Mouse (Mus musculus) forebrain, embryonic 13.5 days (tissue): ENCODE measurements around the gene Arrb2. TPM values are rescaled to one million over a fixed set of nuclear protein-coding genes. Genes with fewer than 3 reads are reported as not detected.

ENCODE experiments used
- ATAC-seq: fragments of 200-750 bp; cut with Nextera tagmentation; 2 replicates; pipeline ENCODE4 v1.8.0; 2017
- H3K27ac ChIP-seq: fragments of 300-500 bp; sonication (generic); 2 replicates; pipeline ENCODE4 v1.5.1; 2015; ENCODE audit warnings: inconsistent platforms, mild to moderate bottlenecking, moderate library complexity
- H3K27me3 ChIP-seq: fragments of 300-500 bp; sonication (generic); 2 replicates; pipeline ENCODE4 v1.6.1; 2015; ENCODE audit warnings: mild to moderate bottlenecking, inconsistent platforms
- H3K36me3 ChIP-seq: fragments of 300-500 bp; sonication (generic); 2 replicates; pipeline ENCODE4 v1.6.1; 2015; ENCODE audit warnings: mild to moderate bottlenecking, inconsistent platforms; ENCODE audit not compliant: poor library complexity, severe bottlenecking
- H3K4me1 ChIP-seq: fragments of 300-500 bp; sonication (generic); 2 replicates; pipeline ENCODE4 v1.6.1; 2015; ENCODE audit warnings: inconsistent platforms
- H3K4me2 ChIP-seq: fragments of 300-500 bp; sonication (generic); 2 replicates; pipeline ENCODE4 v1.6.1; 2015; ENCODE audit warnings: inconsistent platforms, mild to moderate bottlenecking, moderate library complexity
- H3K4me3 ChIP-seq: fragments of 300-500 bp; sonication (generic); 2 replicates; pipeline ENCODE4 v1.5.1; 2015; ENCODE audit warnings: mild to moderate bottlenecking, inconsistent platforms
- H3K9ac ChIP-seq: fragments of 300-500 bp; sonication (generic); 2 replicates; pipeline ENCODE4 v1.6.1; 2015; ENCODE audit warnings: mild to moderate bottlenecking, inconsistent platforms
- H3K9me3 ChIP-seq: fragments of 300-500 bp; sonication (generic); replicated peaks from 2 replicates; pipeline ENCODE4 v1.6.1; 2016; ENCODE audit warnings: inconsistent platforms
- WGBS: fragments of 180-500 bp; shearing (Covaris S2); methylation state at CpG from one replicate; pipeline ENCODE4 v1.1.7; 2015; 5-methylcytosine and 5-hydroxymethylcytosine counted together
- polyA plus RNA-seq: library from polyadenylated mRNA; unstranded; fragments of >200 nt; fragmentation: Nextera tagmentation; extraction: Ambion mirVana; gene quantifications from 2 replicates; pipeline ENCODE4 v1.2.1, GENCODE M21; 2015

Gene Arrb2
- polyA plus RNA-seq, 1 experiment from 2014 or later, result 33.0 TPM

DNA sequence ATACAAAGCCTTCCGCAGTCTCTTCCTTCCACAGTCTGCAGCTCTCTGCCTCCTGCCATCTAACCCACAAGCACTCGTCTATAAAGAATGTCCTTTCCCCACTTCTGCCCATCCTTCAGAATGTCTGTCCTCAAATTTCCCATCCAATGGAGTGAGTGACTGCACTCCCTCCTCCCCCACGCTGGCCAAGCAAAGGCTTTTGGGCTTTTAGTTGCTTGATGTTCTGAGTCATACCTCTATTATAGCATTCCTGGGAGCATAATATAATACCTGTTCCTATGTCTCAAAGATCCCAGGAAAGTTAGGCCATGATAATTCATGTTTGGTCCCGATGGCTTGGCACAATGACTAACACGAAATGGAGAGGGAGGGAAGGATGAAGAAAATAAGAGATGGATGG lies 861 bp upstream of the Arrb2 start:
- Histone ChIP-seq H3K27ac (peak overlapping the region; percentile 93), H3K27me3 (no peaks in the 10 kb centered on the region), H3K4me2 (peak overlapping the region; percentile 83), H3K36me3 (peaks cover 10% of the 10 kb centered on the region), H3K4me3 (peak overlapping the region; percentile 80), H3K4me1 (peaks cover 33% of the 10 kb centered on the region), H3K9me3 (no peaks in the 10 kb centered on the region), H3K9ac (peak overlapping the region; percentile 40)
- no peak for ATAC-seq
- 32% methylated on average over 5 of the region's 5 CpGs for WGBS

DNA sequence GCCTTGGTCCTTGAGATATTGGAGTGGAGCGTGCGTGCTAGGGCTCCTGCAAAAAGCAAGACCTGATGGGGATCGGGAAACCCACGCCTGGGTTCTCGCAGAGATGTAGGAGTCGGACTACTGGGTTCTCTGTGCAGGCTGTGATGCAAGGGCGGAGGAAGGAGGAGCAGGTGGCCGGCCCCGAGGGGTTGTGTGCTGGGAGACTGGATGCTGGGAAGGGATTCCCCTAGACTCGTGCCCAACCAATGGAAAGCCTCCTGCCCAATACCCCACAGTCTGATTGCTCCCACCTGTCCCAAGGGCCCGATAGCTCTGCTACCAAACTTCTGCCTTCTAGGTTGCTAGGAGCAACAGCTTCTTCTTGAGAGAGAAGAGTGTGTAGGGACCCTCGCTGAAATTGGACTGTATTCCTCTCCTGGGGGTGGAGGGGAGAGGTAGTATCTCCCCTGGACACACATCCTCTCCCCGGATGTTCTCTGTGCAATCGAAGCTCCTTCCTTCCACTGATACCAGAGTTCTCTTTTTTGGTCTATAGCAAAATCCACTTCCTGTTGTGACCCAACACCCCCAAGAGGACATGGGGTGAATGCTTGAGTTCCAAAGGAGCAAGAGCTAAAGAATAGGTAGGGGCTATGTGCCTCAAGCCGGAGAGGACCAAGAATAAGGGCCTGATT lies 597 bp downstream of the Arrb2 start:
- ATAC-seq, result peak; percentile 58
- Histone ChIP-seq H3K27ac (peak overlapping the region; percentile 93), H3K4me1 (peaks cover 33% of the 10 kb centered on the region), H3K9me3 (no peaks in the 10 kb centered on the region), H3K27me3 (no peaks in the 10 kb centered on the region), H3K9ac (peak overlapping the region; percentile 89), H3K4me3 (peak overlapping the region; percentile 80), H3K36me3 (peaks cover 24% of the 10 kb centered on the region), H3K4me2 (peak overlapping the region; percentile 83)
- 5% methylated on average over 15 of the region's 15 CpGs for WGBS

GRCm38 (mm10) chr11:70433569-70433943 lies 1.1 kb downstream of the Arrb2 start:
- Histone ChIP-seq H3K27ac (no peak overlapping the region), H3K4me2 (peak overlapping the region; percentile 83), H3K36me3 (peaks cover 30% of the 10 kb centered on the region), H3K9me3 (no peaks in the 10 kb centered on the region), H3K27me3 (no peaks in the 10 kb centered on the region), H3K4me3 (peak overlapping the region; percentile 80), H3K4me1 (peaks cover 33% of the 10 kb centered on the region), H3K9ac (peak overlapping the region; percentile 89)
- 55% methylated on average over 1 of the region's 1 CpGs for WGBS
- ATAC-seq, result no peak

GRCm38 (mm10) chr11:70433951-70434350 lies 1.5 kb downstream of the Arrb2 start:
- H3K9ac ChIP-seq, result peak overlapping the region; percentile 89
- 94% methylated on average over 3 of the region's 3 CpGs for WGBS
- H3K27me3 ChIP-seq, result no peaks in the 10 kb centered on the region
- no peak overlapping the region for H3K27ac ChIP-seq
- peaks cover 34% of the 10 kb centered on the region for H3K36me3 ChIP-seq
- H3K4me3 ChIP-seq, result peak overlapping the region; percentile 80; the same call in 1 of the 2 replicates
- no peak for ATAC-seq
- peaks cover 33% of the 10 kb centered on the region for H3K4me1 ChIP-seq
- H3K9me3 ChIP-seq, result no peaks in the 10 kb centered on the region
- peak overlapping the region; percentile 83 for H3K4me2 ChIP-seq

- H3K36me3 ChIP-seq, result peaks cover 49% of the 10 kb centered on the region
- peak overlapping the region; percentile 13; the same call in 1 of the 2 replicates for H3K9ac ChIP-seq
- no peak overlapping the region for H3K4me2 ChIP-seq
- WGBS, result 86% methylated on average over 5 of the region's 5 CpGs
- no peak overlapping the region for H3K4me3 ChIP-seq
- no peaks in the 10 kb centered on the region for H3K9me3 ChIP-seq
- no peak overlapping the region for H3K27ac ChIP-seq
- ATAC-seq, result no peak
- peaks cover 33% of the 10 kb centered on the region for H3K4me1 ChIP-seq
- no peaks in the 10 kb centered on the region for H3K27me3 ChIP-seq
Observed at GRCm38 (mm10) chr11:70435476-70435875, 3.0 kb downstream of the Arrb2 start.

DNA sequence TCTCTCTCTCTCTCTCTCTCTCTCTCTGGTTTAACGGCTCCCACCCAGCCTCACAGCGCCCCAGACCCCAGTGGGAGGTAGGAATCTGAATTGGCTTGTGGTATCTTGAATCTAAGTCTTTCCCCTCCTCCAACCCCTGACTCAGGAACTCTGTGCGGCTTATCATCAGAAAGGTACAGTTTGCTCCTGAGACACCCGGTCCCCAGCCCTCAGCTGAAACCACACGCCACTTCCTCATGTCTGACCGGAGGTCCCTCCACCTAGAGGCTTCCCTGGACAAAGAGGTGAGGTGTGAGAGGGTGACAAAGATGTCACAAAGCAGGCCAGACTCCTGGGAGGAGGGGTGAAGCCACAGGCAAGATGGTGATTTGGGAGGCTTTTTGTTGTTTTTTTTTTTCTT lies 5.0 kb downstream of the Arrb2 start:
- 89% methylated on average over 6 of the region's 6 CpGs for WGBS
- Histone ChIP-seq H3K27ac (no peak overlapping the region), H3K4me3 (no peak overlapping the region), H3K4me2 (no peak overlapping the region), H3K9ac (no peak overlapping the region), H3K36me3 (peaks cover 67% of the 10 kb centered on the region), H3K4me1 (peaks cover 26% of the 10 kb centered on the region), H3K27me3 (no peaks in the 10 kb centered on the region), H3K9me3 (no peaks in the 10 kb centered on the region)
- ATAC-seq, result no peak

- H3K4me1 ChIP-seq, result peaks cover 16% of the 10 kb centered on the region
- H3K9ac ChIP-seq, result no peak overlapping the region
- no peaks in the 10 kb centered on the region for H3K27me3 ChIP-seq
- H3K27ac ChIP-seq, result no peak overlapping the region
- no peak overlapping the region for H3K4me3 ChIP-seq
- H3K9me3 ChIP-seq, result no peaks in the 10 kb centered on the region
- H3K36me3 ChIP-seq, result peaks cover 67% of the 10 kb centered on the region
- 91% methylated on average over 7 of the region's 7 CpGs for WGBS
- H3K4me2 ChIP-seq, result no peak overlapping the region
- no peak for ATAC-seq
Observed at GRCm38 (mm10) chr11:70438728-70439374, 6.4 kb downstream of the Arrb2 start.

- H3K9ac ChIP-seq, result no peak overlapping the region
- no peaks in the 10 kb centered on the region for H3K4me1 ChIP-seq
- ATAC-seq, result no peak
- no peaks in the 10 kb centered on the region for H3K9me3 ChIP-seq
- H3K27me3 ChIP-seq, result no peaks in the 10 kb centered on the region
- no peak overlapping the region for H3K4me2 ChIP-seq
- peaks cover 67% of the 10 kb centered on the region for H3K36me3 ChIP-seq
- 93% methylated on average over 4 of the region's 4 CpGs for WGBS
- H3K4me3 ChIP-seq, result no peak overlapping the region
- H3K27ac ChIP-seq, result no peak overlapping the region
Observed at GRCm38 (mm10) chr11:70440637-70441036, 8.2 kb downstream of the Arrb2 start.

DNA sequence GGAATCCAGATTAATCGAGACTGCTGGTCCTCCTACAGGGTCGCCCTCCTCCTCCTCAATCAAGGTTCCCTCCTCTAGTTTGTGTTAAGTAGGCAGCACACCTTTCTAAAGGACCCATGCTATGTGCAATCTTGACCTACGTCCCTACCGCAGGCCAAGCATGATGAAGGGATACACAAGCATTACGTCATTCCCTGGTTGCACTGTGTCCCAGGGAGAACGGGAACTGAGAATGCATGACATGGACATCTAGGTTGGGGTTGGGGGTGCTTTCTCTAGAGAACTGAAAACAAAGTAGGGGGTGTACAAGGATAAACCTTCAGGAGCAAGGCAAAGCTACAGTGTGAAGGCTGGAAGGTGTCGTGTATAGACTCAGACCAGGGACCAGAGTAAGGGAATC lies 9.4 kb downstream of the Arrb2 start:
- no peak overlapping the region for H3K4me3 ChIP-seq
- H3K9ac ChIP-seq, result no peak overlapping the region
- WGBS, result 92% methylated on average over 7 of the region's 7 CpGs
- H3K27me3 ChIP-seq, result no peaks in the 10 kb centered on the region
- H3K36me3 ChIP-seq, result peaks cover 54% of the 10 kb centered on the region
- ATAC-seq, result no peak
- H3K9me3 ChIP-seq, result no peaks in the 10 kb centered on the region
- H3K27ac ChIP-seq, result no peak overlapping the region
- H3K4me1 ChIP-seq, result no peaks in the 10 kb centered on the region
- H3K4me2 ChIP-seq, result no peak overlapping the region

GRCm38 (mm10) chr11:70443964-70444363 lies 11.5 kb downstream of the Arrb2 start:
- no peak overlapping the region for H3K27ac ChIP-seq
- ATAC-seq, result no peak
- H3K9me3 ChIP-seq, result no peaks in the 10 kb centered on the region
- 88% methylated on average over 3 of the region's 3 CpGs for WGBS
- H3K4me2 ChIP-seq, result no peak overlapping the region
- peaks cover 33% of the 10 kb centered on the region for H3K36me3 ChIP-seq
- no peak overlapping the region for H3K4me3 ChIP-seq
- H3K27me3 ChIP-seq, result no peaks in the 10 kb centered on the region
- H3K9ac ChIP-seq, result no peak overlapping the region
- no peaks in the 10 kb centered on the region for H3K4me1 ChIP-seq

- no peaks in the 10 kb centered on the region for H3K27me3 ChIP-seq
- no peaks in the 10 kb centered on the region for H3K4me1 ChIP-seq
- no peak overlapping the region for H3K4me2 ChIP-seq
- H3K9me3 ChIP-seq, result no peaks in the 10 kb centered on the region
- no peak for ATAC-seq
- peaks cover 26% of the 10 kb centered on the region for H3K36me3 ChIP-seq
- H3K9ac ChIP-seq, result no peak overlapping the region
- no peak overlapping the region for H3K4me3 ChIP-seq
- H3K27ac ChIP-seq, result no peak overlapping the region
- WGBS, result 78% methylated on average over 6 of the region's 6 CpGs
Observed at GRCm38 (mm10) chr11:70444667-70445066, 12.2 kb downstream of the Arrb2 start.

- H3K4me1 ChIP-seq, result 0 out of 2 replicates have a peak, but pooled peaks cover 4% of the 10 kb centered on the region
- ATAC-seq, result no peak
- no peak overlapping the region for H3K4me3 ChIP-seq
- H3K27ac ChIP-seq, result no peak overlapping the region
- H3K4me2 ChIP-seq, result no peak overlapping the region
- no peak overlapping the region for H3K9ac ChIP-seq
- H3K27me3 ChIP-seq, result no peaks in the 10 kb centered on the region
- no peaks in the 10 kb centered on the region for H3K9me3 ChIP-seq
- H3K36me3 ChIP-seq, result peaks cover 7% of the 10 kb centered on the region
- WGBS, result 46% methylated on average over 3 of the region's 3 CpGs
Observed at GRCm38 (mm10) chr11:70446756-70447155, 14.3 kb downstream of the Arrb2 start.
